Mouse (Mus musculus) brain, embryonic 14.5 days (tissue): Measurements from ENCODE around the gene Glyat.

Experiments used
- CTCF ChIP-seq: fragments of 200-500 bp; IDR thresholded peaks from 2 replicates; pipeline ENCODE4 v1.5.1; 2012; ENCODE audit warnings: inconsistent platforms, mild to moderate bottlenecking, moderate library complexity, borderline replicate concordance; ENCODE audit not compliant: insufficient read depth, insufficient read length; ENCODE audit errors: extremely low read depth
- POLR2A ChIP-seq: fragments of 200-500 bp; IDR thresholded peaks from 2 replicates; pipeline ENCODE4 v1.6.1; 2012; ENCODE audit warnings: mild to moderate bottlenecking, inconsistent platforms, borderline replicate concordance; ENCODE audit not compliant: poor library complexity, insufficient read depth, insufficient read length, severe bottlenecking; ENCODE audit errors: extremely low read depth

- TF ChIP-seq POLR2A (no peak), CTCF (no peak)
Observed at GRCm38 (mm10) chr19:12677812-12678211, 44.7 kb downstream of the Glyat start, which contains the start of gene Olfr1443.
